Mouse (Mus musculus): ENCODE data around the gene Cetn3.

DNA sequence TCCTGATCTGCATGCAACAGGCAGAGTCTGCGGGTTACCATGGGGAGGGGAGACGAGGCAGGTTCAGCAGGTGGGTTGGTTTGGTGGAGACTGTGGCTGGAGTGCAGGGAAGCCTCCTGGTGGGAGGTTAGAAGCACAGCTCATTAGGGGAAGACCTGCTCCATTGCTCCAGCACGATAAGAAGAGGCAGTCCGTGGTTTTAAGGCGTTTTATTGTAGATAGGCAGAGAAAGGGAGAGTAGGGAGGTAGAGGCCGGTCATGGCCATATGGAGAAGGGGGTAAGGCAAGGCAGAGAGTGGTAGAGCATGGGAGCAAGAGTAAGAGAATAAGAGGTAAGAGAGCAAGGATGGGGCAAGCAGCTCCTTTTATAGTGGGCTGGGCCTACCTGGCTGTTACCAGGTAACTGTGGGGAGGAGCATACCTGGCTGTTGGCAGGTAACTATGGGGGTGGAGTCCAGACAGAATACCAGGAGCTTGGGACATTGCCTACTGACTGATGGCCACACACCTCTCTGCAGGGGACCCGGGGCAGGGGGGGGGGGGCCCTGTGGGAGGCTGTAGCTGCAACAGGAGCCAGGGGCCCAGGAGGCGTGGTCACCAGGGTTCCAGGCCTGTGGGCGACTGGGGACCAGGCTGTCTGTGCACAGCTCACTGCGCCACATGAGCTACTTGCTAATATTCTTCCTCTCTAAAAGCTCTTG, 39.3 kb upstream of the Cetn3 start:
- TF ChIP-seq CEBPB (IDR thresholded peaks at IDR 0.05; ENCODE audit: insufficient read depth, poor library complexity, severe bottlenecking) (no peak), POLR2AphosphoS2 (IDR thresholded peaks at IDR 0.05; ENCODE audit: insufficient read length, low read depth) (no peak), POLR2A (IDR thresholded peaks at IDR 0.05; ENCODE audit: insufficient read length, low read depth) (no peak)
